Mouse (Mus musculus): ENCODE data around the gene Rimbp3. TPM values are rescaled to one million over a fixed set of nuclear protein-coding genes. Genes with fewer than 3 reads are reported as not detected.

The Rimbp3 gene
- total RNA-seq, 1 experiment = 2.9 TPM

- peaks cover 4% of the 10 kb centered on the region; the same call in 1 of the 2 replicates for H3K36me3 ChIP-seq (ENCODE audit: control insufficient read depth, insufficient read depth, low read length, poor library complexity, severe bottlenecking)
- no peaks in the 10 kb centered on the region for H3K9me3 ChIP-seq (ENCODE audit: control insufficient read depth, insufficient read depth, low read depth, low read length)
- no peak for DNase-seq (ENCODE audit: low read depth, low spot score)
- in situ Hi-C loops (cut with MboI; ENCODE audit: low sequenced_read_pairs in 2 of 2, unreplicated experiment in 2 of 2) = no loop called here
- peaks cover 10 to 41% of the 10 kb centered on the region in 2 experiments for H3K4me1 ChIP-seq (ENCODE audit: control insufficient read depth in 2 of 2, insufficient read depth in 2 of 2, low read length in 2 of 2, poor library complexity in 1 of 2)
- no peak overlapping the region for H3K4me3 ChIP-seq (ENCODE audit: insufficient read depth in 1 of 2, low read depth in 1 of 2, low read length in 2 of 2, poor library complexity in 1 of 2, severe bottlenecking in 1 of 2)
- no peak for TF ChIP-seq ZC3H11A (IDR thresholded peaks at IDR 0.05; ENCODE audit: borderline replicate concordance, low read depth, low read length)
- no peak for TF ChIP-seq HCFC1 (IDR thresholded peaks at IDR 0.05; ENCODE audit: borderline replicate concordance, insufficient read depth, low read length)
- TF ChIP-seq CHD2 (IDR thresholded peaks at IDR 0.05; ENCODE audit: low read depth, low read length) = no peak
- TF ChIP-seq ZNF384 (IDR thresholded peaks at IDR 0.05; ENCODE audit: low read depth, low read length) = no peak
- no peak for TF ChIP-seq MAFK (IDR thresholded peaks at IDR 0.05; ENCODE audit: insufficient read depth, low read depth, low read length)
- H3K27ac ChIP-seq (ENCODE audit: insufficient read depth, low read depth, low read length, poor library complexity, severe bottlenecking) = no peak overlapping the region
- no peak overlapping the region for H3K9ac ChIP-seq (ENCODE audit: insufficient read depth, low read depth, low read length, poor library complexity, severe bottlenecking)
These were observed 29.2 kb downstream of the Rimbp3 start for GRCm38 (mm10) chr16:17237634-17238033.

GRCm38 (mm10) chr16:17239409-17239808 is 31.0 kb downstream of the Rimbp3 start:
- in situ Hi-C loops (cut with MboI; ENCODE audit: low sequenced_read_pairs in 2 of 2, unreplicated experiment in 2 of 2) = no loop called here
- H3K9me3 ChIP-seq (ENCODE audit: control insufficient read depth, insufficient read depth, low read depth, low read length) = no peaks in the 10 kb centered on the region
- H3K4me1 ChIP-seq (ENCODE audit: control insufficient read depth in 2 of 2, insufficient read depth in 2 of 2, low read length in 2 of 2, poor library complexity in 1 of 2) = peaks cover 16 to 49% of the 10 kb centered on the region in 2 experiments
- no peak overlapping the region for H3K27ac ChIP-seq (ENCODE audit: insufficient read depth, low read depth, low read length, poor library complexity, severe bottlenecking)
- H3K9ac ChIP-seq (ENCODE audit: insufficient read depth, low read depth, low read length, poor library complexity, severe bottlenecking) = no peak overlapping the region
- no peak overlapping the region for H3K4me3 ChIP-seq (ENCODE audit: insufficient read depth in 1 of 2, low read depth in 1 of 2, low read length in 2 of 2, poor library complexity in 1 of 2, severe bottlenecking in 1 of 2)
- no peak for DNase-seq (ENCODE audit: low read depth, low spot score)
- peaks cover 4% of the 10 kb centered on the region; the same call in 1 of the 2 replicates for H3K36me3 ChIP-seq (ENCODE audit: control insufficient read depth, insufficient read depth, low read length, poor library complexity, severe bottlenecking)
- TF ChIP-seq ZNF384 (IDR thresholded peaks at IDR 0.05; ENCODE audit: low read depth, low read length) (no peak), CHD2 (IDR thresholded peaks at IDR 0.05; ENCODE audit: low read depth, low read length) (no peak), HCFC1 (IDR thresholded peaks at IDR 0.05; ENCODE audit: borderline replicate concordance, insufficient read depth, low read length) (no peak), MAFK (IDR thresholded peaks at IDR 0.05; ENCODE audit: insufficient read depth, low read depth, low read length) (no peak), ZC3H11A (IDR thresholded peaks at IDR 0.05; ENCODE audit: borderline replicate concordance, low read depth, low read length) (no peak)

GRCm38 (mm10) chr16:17243731-17244130 is 35.3 kb downstream of the Rimbp3 start:
- TF ChIP-seq ZC3H11A (IDR thresholded peaks at IDR 0.05; ENCODE audit: borderline replicate concordance, low read depth, low read length) (no peak), CHD2 (IDR thresholded peaks at IDR 0.05; ENCODE audit: low read depth, low read length) (no peak), HCFC1 (IDR thresholded peaks at IDR 0.05; ENCODE audit: borderline replicate concordance, insufficient read depth, low read length) (no peak), MAFK (IDR thresholded peaks at IDR 0.05; ENCODE audit: insufficient read depth, low read depth, low read length) (no peak), ZNF384 (IDR thresholded peaks at IDR 0.05; ENCODE audit: low read depth, low read length) (no peak)
- Histone ChIP-seq H3K4me1 (ENCODE audit: control insufficient read depth in 2 of 2, insufficient read depth in 2 of 2, low read length in 2 of 2, poor library complexity in 1 of 2) (peaks cover 30 to 43% of the 10 kb centered on the region in 2 experiments), H3K4me3 (ENCODE audit: insufficient read depth in 1 of 2, low read depth in 1 of 2, low read length in 2 of 2, poor library complexity in 1 of 2, severe bottlenecking in 1 of 2) (peak overlapping the region in 1 of 2 experiments; percentile 18; a peak in 1 of 4 replicates), H3K36me3 (ENCODE audit: control insufficient read depth, insufficient read depth, low read length, poor library complexity, severe bottlenecking) (no peaks in the 10 kb centered on the region), H3K9ac (ENCODE audit: insufficient read depth, low read depth, low read length, poor library complexity, severe bottlenecking) (peak overlapping the region; percentile 46; the same call in 1 of the 2 replicates), H3K9me3 (ENCODE audit: control insufficient read depth, insufficient read depth, low read depth, low read length) (no peaks in the 10 kb centered on the region), H3K27ac (ENCODE audit: insufficient read depth, low read depth, low read length, poor library complexity, severe bottlenecking) (peak overlapping the region; percentile 89)
- no peak for DNase-seq (ENCODE audit: low read depth, low spot score)
- in situ Hi-C loops (cut with MboI; ENCODE audit: low sequenced_read_pairs in 2 of 2, unreplicated experiment in 2 of 2) = no loop called here

- H3K9me3 ChIP-seq (ENCODE audit: control insufficient read depth, insufficient read depth, low read depth, low read length) = no peaks in the 10 kb centered on the region
- no peak for DNase-seq (ENCODE audit: low read depth, low spot score)
- H3K27ac ChIP-seq (ENCODE audit: insufficient read depth, low read depth, low read length, poor library complexity, severe bottlenecking) = peak overlapping the region; percentile 90
- H3K4me1 ChIP-seq (ENCODE audit: control insufficient read depth in 2 of 2, insufficient read depth in 2 of 2, low read length in 2 of 2, poor library complexity in 1 of 2) = peaks cover 35 to 44% of the 10 kb centered on the region in 2 experiments
- H3K9ac ChIP-seq (ENCODE audit: insufficient read depth, low read depth, low read length, poor library complexity, severe bottlenecking) = peak overlapping the region; percentile 14; the same call in 1 of the 2 replicates
- no peaks in the 10 kb centered on the region for H3K36me3 ChIP-seq (ENCODE audit: control insufficient read depth, insufficient read depth, low read length, poor library complexity, severe bottlenecking)
- in situ Hi-C loops (cut with MboI; ENCODE audit: low sequenced_read_pairs in 2 of 2, unreplicated experiment in 2 of 2) = no loop called here
- peak overlapping the region in 1 of 2 experiments; percentile 11; a peak in 1 of 4 replicates for H3K4me3 ChIP-seq (ENCODE audit: insufficient read depth in 1 of 2, low read depth in 1 of 2, low read length in 2 of 2, poor library complexity in 1 of 2, severe bottlenecking in 1 of 2)
- no peak for TF ChIP-seq CHD2 (IDR thresholded peaks at IDR 0.05; ENCODE audit: low read depth, low read length)
- TF ChIP-seq HCFC1 (IDR thresholded peaks at IDR 0.05; ENCODE audit: borderline replicate concordance, insufficient read depth, low read length) = no peak
- no peak for TF ChIP-seq ZC3H11A (IDR thresholded peaks at IDR 0.05; ENCODE audit: borderline replicate concordance, low read depth, low read length)
- TF ChIP-seq MAFK (IDR thresholded peaks at IDR 0.05; ENCODE audit: insufficient read depth, low read depth, low read length) = no peak
- TF ChIP-seq ZNF384 (IDR thresholded peaks at IDR 0.05; ENCODE audit: low read depth, low read length) = no peak
These were observed 36.6 kb downstream of the Rimbp3 start for GRCm38 (mm10) chr16:17244996-17245395.

Data from ES-E14 (cell line).